Mouse (Mus musculus): ENCODE data around the gene Myo16.

Myo16 gene

GRCm38 (mm10) chr8:10177131-10177530 is 23.4 kb downstream of the Myo16 start:
- no peak for DNase-seq

DNA sequence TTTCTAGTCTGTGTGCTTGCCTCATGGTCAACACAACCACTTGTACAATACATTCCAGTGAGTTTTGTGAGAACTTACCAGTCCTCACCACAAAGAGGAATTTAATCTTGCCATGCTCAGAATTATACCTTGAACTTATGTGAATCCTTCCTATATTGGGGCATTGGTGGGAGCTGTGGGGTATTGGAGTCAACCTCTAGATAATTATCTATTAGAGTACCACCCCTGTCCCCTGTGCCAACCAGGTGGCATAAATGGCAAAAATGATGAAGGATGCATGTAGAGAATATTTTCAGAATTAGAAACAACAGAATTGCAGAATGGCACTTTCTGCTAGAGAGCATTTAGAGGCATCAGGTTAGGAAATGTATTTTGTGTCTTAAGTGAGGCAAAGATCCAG is 25.3 kb downstream of the Myo16 start:
- DNase-seq, result no peak

DNA sequence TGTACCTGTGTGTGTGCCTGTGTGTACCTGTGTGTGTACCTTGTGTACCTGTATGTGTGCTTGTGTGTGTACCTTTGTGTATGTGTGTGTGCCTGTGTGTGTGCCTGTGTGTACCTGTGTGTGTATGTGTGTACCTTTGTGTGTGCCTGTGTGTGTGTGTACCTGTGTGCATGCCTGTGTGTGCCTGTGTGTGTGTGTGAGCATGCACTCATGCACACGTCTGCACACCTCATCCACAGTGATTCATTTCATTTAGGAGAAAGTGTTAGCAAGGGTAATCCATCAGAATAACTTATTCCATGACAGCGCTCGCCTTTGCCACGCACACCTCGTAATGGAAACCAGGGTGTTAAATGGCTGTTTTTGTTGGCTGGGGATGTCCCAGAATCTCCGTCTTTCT is 36.9 kb downstream of the Myo16 start:
- DNase-seq, result no peak

- DNase-seq, result peak; percentile 40
Measured at GRCm38 (mm10) chr8:10198164-10198563, 44.5 kb downstream of the Myo16 start.

DNA sequence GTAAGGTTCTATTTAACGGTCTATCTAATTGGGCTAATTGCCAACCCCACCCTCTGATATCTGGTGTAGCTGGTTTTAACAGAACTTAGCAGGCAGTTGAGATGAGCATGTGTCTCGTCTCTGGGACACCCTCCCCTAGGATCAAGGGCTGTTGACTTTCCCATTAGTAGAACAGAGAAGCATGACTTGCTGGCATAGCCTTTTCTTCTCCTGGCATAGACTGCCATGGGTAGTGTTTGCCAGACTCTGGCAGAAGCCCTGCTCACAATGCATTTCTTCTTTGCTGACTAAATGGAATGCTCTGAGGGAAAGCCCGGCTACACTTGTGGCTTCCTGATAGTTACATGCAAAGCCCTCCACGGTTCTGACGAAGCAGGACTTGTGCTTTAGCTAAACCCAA is 45.6 kb downstream of the Myo16 start:
- peak; percentile 26 for DNase-seq

DNA sequence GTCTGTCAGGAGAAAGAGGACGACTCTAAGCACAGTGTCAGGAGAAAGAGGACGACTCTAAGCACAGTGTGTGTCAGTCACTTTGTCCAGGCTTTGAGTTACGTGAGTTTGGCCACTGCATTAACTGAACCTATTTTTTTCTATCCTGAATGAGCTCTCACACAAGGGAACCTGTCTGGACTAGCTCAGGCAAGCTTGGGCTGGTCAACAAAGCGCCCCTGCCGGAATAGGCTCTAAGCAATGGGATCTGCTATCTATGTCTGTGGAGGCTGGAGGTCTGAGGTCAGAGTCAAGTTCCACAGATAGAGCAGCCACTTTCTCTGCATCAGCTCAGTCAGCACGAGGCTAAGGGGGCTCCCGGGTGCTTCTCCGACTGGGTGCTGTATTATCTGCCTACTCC is 46.3 kb downstream of the Myo16 start:
- no peak for DNase-seq

DNA sequence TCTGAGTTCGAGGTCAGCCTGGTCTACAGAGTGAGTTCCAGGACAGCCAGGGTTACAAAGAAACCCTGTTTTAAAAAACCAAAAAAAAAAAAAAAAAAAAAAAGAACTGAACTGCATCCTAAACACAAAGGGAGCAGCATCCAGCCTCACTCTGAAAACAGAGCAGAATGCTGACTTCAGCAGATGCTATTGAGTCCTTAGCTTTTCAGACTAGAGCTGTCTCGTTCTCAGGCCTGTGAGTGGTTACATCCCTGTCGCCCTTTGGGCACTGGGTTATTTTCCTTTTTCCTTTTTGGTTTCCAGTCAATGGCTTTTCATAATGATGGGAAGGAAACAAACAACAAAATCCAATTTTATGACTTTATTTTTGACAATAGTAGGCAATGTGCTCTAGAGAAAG is 61.3 kb downstream of the Myo16 start:
- no peak for DNase-seq

DNA sequence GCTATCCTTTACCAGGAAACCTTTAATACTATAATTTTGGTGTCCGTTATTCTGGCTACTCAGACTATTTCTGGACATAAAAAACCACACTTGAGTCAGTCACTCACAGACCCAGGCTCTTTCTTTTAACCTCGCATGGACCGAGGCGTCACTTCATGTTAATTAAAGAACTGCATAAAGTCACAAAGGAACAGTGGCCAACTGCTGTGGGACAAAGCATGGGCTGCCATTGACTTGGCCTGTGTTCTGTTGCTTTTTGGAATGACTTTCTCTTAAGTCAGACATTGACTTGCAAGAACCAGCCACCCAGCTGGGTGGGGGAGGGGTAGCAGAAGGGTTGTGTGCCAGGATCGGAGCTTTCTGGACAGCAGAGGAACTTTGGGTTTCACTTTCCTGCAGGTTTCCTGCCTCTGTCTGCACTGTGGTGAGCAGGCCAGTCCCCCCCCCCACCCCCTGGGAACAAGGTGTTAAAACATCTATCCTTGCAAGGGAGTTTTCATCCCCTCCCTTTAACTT is 66.1 kb downstream of the Myo16 start:
- DNase-seq, result no peak

GRCm38 (mm10) chr8:10222770-10223169 is 69.1 kb downstream of the Myo16 start:
- DNase-seq, result no peak

DNA sequence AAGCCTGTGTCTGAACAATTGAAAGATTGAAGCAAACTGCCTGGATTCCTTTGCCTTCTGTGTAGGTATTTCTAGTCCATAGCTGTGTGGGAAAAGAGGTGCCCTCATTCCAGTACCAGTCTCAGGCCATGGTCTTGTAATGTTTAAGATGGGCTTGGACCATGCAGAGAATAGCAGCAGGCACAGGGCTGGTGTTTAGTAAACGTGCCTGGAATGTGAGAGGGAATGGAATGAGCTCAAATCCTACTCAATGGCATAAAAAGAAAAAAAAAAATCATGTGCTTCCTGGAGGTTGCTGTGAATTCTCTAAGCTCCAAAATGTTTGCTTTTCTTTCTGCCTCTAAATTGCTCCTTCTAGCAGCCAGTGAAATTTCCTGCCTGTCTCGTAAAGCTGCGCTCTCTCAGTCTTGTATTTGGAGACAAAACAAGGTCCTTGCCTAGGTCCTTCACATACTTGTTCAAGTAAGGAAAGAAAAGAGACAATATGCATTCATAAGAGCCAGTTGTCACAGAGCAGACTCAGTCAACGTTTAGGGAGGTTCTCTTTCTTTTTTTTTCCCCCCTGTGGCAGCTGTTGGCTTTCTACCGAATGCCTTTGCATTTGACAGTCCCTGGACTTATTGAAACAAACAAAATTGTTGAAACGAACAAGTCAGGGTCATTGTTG is 70.0 kb downstream of the Myo16 start:
- DNase-seq, result no peak

DNA sequence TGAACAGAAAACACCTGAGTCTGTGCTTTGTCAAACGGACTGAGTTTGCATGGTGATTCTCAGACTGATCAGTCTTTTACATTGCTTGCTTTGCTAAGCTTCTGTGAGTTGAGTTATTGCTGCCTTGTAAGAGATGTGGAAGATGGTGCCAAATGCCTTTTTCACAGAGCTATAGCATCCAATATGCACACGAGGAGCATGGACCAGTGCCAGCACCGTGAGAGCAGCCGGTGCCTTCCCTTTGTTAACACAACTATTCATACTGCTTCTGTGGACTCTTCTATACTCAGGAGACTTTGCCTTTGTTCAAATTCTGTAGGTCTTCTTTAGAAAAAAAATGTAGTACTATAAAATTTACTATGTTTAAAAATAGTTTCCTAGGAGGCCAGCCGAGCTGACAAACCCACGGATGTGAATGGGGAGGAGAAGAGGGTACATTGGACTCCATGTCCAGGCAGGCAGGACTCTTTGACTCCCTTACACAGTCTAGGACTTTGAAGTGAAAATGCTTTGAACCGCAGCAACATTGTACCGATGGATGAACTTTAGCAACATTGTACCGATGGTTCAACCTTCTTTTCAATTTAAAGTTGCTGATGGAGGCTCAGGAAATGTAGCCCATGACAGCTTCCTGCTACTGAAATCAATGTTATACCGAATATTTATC is 70.7 kb downstream of the Myo16 start:
- DNase-seq, result no peak

- DNase-seq, result no peak
Measured at GRCm38 (mm10) chr8:10225018-10225417, 71.3 kb downstream of the Myo16 start.

DNA sequence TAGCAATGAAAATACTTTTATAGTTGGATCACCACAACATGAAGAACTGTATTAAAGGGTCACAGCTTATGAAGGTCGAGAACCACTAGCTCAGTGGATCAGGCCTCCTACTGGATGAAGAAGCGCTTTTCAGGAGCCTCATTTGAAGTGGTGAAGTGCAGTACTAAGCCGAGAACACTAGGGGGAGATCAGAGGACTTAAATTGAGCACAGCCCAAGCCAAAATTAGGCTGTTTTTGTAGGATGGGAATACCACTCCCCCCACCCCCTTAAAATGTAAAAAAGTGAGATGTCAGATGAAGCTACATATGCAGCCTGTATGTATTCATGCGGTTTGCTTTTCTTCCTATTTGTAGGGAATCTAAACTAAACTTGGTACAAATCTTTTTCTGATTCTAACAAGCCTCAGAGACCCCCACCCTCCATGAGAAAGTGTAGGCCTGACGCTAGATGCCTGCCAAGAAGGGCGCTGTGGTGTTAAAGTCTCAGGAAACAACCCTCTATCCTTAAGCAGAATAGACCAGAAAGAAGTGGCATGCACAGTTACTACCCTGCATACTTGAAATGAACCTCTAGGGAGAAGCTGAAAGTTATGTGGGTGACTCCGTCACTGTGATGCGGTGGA is 77.1 kb downstream of the Myo16 start:
- DNase-seq, result peak; percentile 59

GRCm38 (mm10) chr8:10234516-10234915 is 80.8 kb downstream of the Myo16 start:
- no peak for DNase-seq

GRCm38 (mm10) chr8:10243344-10243743 is 89.6 kb downstream of the Myo16 start:
- DNase-seq, result no peak

GRCm38 (mm10) chr8:10249156-10249555 is 95.4 kb downstream of the Myo16 start:
- DNase-seq, result no peak

- DNase-seq, result no peak
Measured at GRCm38 (mm10) chr8:10255741-10256140, 102.0 kb downstream of the Myo16 start.

DNA sequence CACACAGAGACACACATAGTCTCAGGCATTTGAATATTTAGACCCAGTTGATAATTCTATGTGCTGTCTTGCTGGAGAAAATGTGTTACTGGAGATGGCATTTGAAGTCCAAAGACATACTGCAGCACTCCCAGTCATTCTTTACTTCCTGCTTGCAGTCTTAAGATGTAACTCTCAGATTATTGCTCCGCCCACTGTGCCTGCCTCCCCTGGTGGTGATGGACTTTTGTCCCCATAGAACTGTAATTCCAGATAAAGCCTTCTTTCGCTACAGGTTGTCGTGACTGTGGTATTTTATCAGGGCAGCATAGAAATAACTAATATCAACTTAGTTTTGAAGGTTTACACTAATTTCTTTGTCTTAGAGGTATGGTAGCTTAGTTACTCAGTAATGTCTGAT is 102.9 kb downstream of the Myo16 start:
- DNase-seq, result no peak

GRCm38 (mm10) chr8:10270094-10270493 is 116.4 kb downstream of the Myo16 start:
- DNase-seq, result no peak

DNA sequence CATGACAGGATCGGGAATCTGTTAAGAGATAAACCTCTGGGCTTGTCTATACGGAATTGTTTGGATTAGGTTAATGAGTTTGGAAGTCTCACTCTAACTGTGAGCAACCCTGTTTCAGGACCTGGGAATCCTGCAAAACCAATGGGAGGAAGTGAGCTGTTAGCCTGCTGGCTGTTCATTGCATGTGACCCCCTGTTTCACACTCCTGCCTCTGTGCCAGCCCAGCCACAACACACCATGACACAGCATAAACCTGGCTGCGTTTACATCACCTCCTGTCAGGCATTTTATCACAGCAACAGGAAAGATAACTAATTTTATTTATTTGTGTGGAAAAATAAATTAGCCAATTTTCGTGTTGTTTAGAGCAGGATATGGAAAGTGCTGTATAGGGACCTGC is 138.9 kb downstream of the Myo16 start:
- no peak for DNase-seq

DNA sequence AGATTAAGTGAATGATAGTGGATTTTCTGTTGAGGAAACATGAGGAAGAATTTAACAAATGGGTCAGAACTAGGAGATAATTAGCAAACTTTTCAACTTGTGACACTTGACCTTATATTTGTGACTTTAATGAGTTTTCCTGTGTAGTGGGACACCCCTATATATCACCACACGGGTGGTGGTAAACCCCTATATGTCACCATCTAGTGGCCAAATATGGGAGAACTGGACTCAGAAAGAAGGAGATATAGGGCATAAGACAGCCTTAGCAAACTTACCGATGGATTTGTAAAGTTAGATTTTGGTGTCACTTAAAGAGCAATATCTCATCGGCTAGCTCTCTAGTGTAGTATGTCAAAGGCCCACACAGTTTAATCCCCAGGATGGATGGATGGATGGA is 147.1 kb downstream of the Myo16 start:
- no peak for DNase-seq

- no peak for DNase-seq
Measured at GRCm38 (mm10) chr8:10303061-10303460, 149.3 kb downstream of the Myo16 start.

GRCm38 (mm10) chr8:10303992-10304391 is 150.3 kb downstream of the Myo16 start:
- DNase-seq, result no peak

- no peak for DNase-seq
Measured at GRCm38 (mm10) chr8:10304721-10305120, 151.0 kb downstream of the Myo16 start.

Measured in layer of hippocampus, adult 9-11 months (tissue).